17 mouse cellular contexts compared by ENCODE assay signal in genomic region chr13:58916348-58916747, GRCm38 (mm10).
"Had no signal": no experiment of that assay in that cellular context is flagged by ENCODE, and none has a peak within 500 bp of the region (broad histone marks: within the 10 kb centered on the region; RNA-seq: fewer than 3 reads in every experiment).

No protein-coding gene starts in this region.

- ATAC-seq: lung, postnatal 0 days; midbrain, embryonic 13.5 days; midbrain, embryonic 15.5 days had no signal

- H3K4me1 ChIP-seq: lung, embryonic 15.5 days; megakaryocyte, embryonic 14.5 days; midbrain, embryonic 15.5 days; stomach, embryonic 15.5 days had no signal

- DNase-seq: lung, adult 2 months; lung, postnatal 14 days; lung, postnatal 36 days; right cerebral cortex, postnatal 14 days; thymus, adult 2 months; thymus, postnatal 25 days; thymus, postnatal 4 days had no signal

- H3K9me3 ChIP-seq: lung, embryonic 15.5 days; midbrain, embryonic 13.5 days; midbrain, embryonic 15.5 days; neural tube, embryonic 12.5 days; stomach, embryonic 15.5 days had no signal

- H3K4me3 ChIP-seq: lung, embryonic 15.5 days; megakaryocyte, embryonic 14.5 days; midbrain, embryonic 13.5 days; midbrain, embryonic 15.5 days; neural tube, embryonic 12.5 days; stomach, embryonic 15.5 days had no signal

- H3K36me3 ChIP-seq: lung, embryonic 15.5 days; midbrain, embryonic 13.5 days; midbrain, embryonic 15.5 days; neural tube, embryonic 12.5 days; stomach, embryonic 15.5 days had no signal

- H3K27ac ChIP-seq: lung, embryonic 15.5 days; macrophage; midbrain, embryonic 13.5 days; midbrain, embryonic 15.5 days; neural tube, embryonic 12.5 days; stomach, embryonic 15.5 days; stomach, postnatal 0 days had no signal

- H3K4me2 ChIP-seq: lung, embryonic 15.5 days; midbrain, embryonic 11.5 days; midbrain, embryonic 13.5 days; midbrain, embryonic 15.5 days; neural tube, embryonic 12.5 days; stomach, embryonic 15.5 days had no signal

- H3K9ac ChIP-seq: lung, embryonic 15.5 days; midbrain, embryonic 13.5 days; midbrain, embryonic 15.5 days; neural tube, embryonic 12.5 days; stomach, embryonic 15.5 days had no signal

- H3K27me3 ChIP-seq: lung, embryonic 15.5 days; megakaryocyte, embryonic 14.5 days; midbrain, embryonic 13.5 days; midbrain, embryonic 15.5 days; neural tube, embryonic 12.5 days; stomach, embryonic 15.5 days had no signal
